Mouse (Mus musculus) G1E-ER4 (cell line): ENCODE results near the gene Hoxd8. TPM values are rescaled to one million over a fixed set of nuclear protein-coding genes. Genes with fewer than 3 reads are reported as not detected.

Experiments used
- GATA1 ChIP-seq: IDR thresholded peaks from one replicate; pipeline ENCODE4 v1.8.0; 2012; ENCODE audit warnings: low read length, inconsistent platforms
- polyA plus RNA-seq: library from polyadenylated mRNA; stranded (reverse); fragments of >175 nt; gene quantifications from 2 replicates; pipeline ENCODE4 v1.2.3, GENCODE M21; 2012

The Hoxd8 gene
- polyA plus RNA-seq, 1 experiment: not detected

DNA sequence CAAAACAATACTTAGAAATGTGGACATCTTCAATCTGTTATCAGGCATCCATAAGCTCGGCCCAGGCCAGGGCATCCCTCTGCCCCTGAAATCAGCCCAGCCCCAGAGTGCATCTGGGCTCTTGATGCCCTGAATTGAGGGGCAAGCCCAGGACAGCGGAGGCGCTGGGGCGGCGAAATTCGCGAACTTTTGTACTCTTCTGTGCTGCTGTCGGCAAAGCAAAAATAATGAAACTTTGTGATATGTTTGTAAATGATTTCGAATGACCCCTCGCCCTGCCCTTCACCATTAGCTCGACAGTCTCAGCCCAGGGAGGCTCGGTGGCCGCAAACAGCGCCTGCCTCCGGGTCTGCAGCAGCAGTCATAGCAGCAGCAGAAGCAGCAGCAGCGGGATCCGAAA lies 20.8 kb downstream of the Hoxd8 start:
- no peak for TF ChIP-seq GATA1

DNA sequence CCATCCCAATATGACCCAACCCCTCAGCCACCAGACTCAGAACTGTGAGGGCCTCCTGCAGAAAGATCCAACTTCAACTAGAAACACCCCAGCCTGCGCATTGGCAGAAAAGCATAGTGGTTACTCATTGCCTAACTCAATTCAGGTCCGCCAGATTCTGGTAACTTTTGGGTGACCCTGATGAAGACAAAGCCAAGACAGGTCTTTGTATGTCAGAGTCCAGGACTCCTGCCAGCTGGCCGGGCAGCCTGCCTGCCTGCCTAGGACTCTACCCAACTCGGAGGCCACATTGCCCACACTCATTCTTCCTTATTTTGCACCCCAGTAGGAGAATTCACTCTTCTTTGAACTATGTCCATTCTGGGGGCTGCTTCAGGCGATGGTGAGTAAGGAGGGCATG lies 22.1 kb downstream of the Hoxd8 start, which contains the start of gene Gm28230:
TSS of gene Gm28230 (plus strand) at position 178 of the 400 bp plus-strand sequence.
- TF ChIP-seq GATA1: no peak

DNA sequence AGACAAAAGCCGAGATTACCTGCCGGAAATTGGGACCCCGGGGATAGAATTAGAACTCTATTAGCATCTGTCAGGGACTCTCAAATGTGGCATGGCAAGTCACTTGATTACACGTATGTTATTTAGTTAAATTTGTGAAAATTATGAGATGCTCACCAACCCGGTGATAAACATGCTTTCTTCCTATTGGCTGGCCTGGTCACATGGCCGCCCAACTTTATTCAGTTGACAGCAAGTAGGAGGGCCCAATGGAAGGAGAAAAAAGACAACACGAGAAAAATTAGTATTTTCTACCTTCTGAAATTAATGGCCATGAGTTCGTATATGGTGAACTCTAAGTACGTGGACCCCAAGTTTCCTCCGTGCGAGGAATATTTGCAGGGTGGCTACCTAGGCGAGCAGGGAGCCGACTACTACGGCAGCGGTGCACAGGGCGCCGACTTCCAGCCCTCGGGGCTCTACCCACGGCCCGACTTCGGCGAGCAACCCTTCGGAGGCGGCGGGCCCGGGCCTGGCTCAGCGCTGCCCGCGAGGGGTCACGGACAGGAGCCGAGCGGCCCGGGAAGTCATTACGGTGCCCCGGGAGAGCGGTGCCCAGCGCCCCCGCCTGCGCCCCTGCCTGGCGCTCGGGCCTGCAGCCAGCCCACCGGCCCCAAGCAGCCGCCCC lies 22.7 kb downstream of the Hoxd8 start:
- no peak for TF ChIP-seq GATA1

DNA sequence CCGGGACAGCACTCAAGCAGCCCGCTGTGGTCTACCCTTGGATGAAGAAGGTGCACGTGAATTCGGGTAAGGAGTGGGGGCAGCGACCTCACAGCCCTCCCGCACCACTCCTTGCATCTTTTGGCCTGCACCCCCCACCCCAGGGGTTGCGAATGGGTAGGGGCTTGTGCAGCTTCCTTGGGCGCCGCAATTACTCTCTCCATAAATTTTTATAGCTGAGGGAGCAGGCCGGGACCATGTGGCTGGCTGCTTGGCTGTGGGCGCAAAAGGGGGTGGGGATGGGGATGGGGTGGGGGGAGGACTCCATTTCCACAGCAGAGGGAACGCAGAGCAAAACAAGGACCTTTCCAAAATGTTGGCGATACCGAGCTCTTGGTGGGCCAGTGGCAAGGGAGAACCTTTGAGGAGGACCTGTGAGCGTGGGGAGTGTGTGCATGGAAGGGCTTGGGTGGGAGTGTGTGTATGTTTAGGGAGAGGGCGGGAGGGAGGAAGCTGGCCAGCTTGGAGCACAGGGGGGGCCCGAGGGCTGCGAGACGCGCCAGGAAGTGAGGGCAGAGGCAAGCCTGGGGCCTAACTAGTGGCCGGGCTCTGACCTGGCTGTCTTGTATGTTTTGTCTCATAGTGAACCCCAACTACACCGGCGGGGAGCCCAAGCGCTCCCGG lies 23.4 kb downstream of the Hoxd8 start:
- no peak for TF ChIP-seq GATA1

DNA sequence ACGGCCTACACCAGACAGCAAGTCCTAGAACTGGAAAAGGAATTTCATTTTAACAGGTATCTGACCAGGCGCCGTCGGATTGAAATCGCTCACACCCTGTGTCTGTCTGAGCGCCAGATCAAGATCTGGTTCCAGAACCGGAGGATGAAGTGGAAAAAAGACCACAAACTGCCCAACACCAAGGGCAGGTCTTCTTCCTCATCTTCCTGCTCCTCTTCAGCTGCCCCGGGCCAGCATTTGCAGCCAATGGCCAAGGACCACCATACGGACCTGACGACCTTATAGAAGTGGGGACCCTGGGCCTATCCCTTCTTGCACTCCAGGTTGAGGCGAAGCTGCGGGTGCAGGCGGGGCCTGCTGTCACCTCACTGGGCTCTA lies 23.9 kb downstream of the Hoxd8 start:
- TF ChIP-seq GATA1: no peak

DNA sequence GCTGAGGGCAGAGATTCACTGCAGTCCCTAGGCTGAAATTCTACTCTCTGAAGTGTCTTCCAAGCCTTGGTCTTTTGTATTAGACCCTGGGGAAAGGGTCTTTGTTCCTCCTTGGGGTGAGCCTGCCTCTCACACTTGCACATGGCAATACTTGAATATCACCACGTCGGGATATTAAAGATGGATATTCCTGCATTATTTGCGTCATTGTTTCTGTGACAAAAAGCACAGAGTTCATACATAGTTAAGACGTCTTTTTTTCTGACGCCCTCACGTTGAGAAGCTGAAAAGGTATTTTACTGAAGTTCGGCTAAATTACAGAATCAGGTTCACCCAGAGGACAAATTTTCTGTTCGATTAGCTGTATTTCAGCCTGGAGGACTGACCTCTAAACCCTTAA lies 25.9 kb downstream of the Hoxd8 start:
- TF ChIP-seq GATA1: no peak

DNA sequence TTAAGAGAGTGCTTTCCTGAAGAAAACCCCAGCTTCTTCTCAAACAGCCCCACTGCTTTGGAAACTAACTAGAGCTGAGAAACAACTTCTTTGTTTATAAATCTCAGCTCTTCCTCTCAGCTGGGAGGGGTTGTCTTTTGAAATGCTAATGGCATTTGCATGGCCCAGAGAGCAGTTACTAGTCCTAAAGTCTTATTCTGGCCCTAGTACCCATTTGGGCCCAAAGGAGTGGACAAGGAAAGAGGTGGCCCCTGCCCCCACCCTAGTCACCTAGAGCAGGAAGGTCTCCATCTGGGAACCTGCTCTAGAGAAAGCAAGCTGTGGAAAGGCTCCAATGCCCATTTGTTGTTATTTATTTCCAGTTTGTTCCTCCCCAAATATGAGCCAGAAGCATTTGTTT lies 26.6 kb downstream of the Hoxd8 start:
- no peak for TF ChIP-seq GATA1

DNA sequence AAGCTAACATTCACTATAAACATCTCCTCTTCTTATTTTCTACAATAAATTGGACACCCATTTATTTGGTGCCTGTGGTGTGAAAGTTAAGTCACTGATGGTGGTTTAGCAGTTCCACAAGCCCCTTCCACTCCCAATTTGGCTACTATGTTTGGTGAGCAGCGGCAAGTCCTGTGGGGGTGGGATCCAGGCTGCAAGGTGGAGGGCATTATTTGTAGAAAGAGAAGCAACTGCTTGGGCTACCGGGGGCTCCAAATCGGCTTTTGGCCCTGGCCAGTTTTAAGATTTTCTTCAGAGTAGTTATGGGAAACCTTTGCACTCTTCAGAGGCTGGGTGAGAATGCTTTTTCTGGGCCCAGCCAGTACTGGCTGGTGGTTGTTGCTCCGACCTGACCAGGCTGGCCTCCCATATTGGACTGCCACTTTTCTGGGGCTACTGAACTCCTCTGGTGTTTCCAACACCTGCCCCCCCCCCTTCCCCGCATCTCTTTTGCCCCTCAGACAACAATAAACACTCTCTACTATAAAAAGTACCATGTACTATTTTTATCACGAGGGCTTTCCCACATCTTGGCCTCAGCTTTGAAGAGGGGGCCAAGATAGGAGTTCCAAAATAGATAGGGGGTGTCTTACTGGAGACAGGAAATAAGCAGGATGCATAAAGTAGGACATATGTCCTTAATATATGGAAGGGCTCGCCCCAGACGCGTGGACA lies 27.5 kb downstream of the Hoxd8 start:
- TF ChIP-seq GATA1: no peak

DNA sequence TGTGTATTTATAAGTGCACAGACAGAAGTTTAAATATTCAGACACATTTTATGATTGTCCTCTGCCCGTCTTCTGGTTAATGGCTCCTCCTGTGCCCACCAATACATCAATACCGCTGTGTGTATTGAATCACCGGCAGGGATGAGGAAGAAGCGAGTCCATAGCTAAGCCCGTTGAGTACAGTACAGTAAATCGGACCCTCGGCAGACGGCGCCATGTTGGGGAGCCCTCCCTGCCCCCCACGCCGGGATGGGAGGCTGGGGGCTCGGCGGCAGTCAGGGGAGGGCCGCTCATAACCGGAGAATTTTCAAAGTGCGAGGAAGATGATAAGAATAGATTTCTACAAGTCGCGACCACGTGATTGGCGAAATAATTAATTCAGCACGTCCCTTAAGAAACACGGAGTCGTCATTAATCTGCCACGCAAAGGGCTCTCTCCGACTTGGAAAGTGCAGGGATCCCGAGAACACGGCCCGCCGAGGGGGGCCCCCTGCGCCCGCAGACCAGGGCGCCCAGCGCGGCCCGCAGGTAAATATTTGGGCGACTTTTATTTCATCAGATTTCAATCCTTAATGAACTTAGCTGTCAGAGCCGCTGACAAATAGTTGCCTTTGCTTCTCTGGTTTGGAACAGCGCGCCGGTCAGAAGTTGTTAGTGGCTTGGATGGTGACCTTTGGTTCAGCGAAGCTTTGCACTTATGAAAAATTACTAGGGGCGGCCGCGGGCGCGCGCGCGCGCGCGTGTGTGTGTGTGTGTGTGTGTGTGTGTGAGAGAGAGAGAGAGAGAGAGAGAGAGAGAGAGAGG lies 28.3 kb downstream of the Hoxd8 start:
- no peak for TF ChIP-seq GATA1

DNA sequence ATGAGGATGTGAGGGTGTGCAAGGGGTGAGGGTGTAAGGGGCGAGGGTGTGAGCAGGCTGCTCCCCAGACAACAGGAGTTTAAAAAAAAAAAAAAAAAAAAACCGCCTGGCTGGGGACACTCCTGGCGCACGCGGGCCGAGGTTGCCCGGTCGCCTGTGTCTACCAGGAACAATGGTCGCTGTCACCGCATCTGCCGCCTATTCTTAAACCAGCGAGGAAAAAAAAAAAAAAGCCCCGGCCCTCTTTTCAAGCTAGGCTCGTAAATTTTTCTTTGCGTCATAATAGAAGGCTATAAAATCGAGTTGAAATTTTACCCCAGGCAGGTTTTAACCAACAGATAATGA lies 28.9 kb downstream of the Hoxd8 start:
- no peak for TF ChIP-seq GATA1

DNA sequence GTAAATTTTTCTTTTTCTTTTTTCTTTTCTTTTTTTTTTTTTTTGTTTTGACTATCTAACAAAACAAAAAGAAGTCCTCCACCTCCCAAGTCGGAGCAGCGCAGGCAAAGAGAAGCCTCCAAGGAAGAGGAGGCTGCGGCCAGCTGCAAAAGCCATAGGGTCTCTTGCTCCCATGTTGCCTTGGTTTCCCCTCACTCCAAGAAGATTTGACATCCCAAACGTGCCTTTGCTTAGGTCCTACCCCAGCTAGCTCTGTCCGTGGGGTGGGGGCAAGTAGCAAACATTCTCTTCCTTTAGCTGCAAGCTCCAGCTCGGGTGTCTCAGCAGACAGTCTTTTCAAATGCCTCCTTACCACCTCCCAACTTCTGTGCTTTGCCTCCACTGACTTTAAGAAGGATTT lies 29.4 kb downstream of the Hoxd8 start:
- no peak for TF ChIP-seq GATA1

DNA sequence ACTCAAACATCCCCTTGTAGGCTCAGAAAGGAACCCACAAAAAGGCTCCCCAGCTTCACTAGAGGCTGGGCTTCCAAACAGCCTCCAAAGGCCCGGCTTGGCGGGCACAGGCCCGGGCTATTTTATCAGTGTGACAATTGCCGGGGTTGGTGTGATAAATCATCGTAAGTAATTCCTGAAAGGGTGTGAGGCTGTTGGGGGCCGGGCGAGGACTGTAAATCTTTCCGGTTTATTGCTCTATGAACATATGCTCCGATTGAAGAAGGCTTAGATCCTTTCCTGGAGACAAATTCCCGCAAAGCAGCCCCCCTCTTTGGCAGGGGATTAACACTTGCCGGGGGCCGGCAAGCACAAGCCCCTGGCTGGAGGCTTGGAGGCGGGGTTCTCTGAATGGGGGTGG lies 30.0 kb downstream of the Hoxd8 start:
- no peak for TF ChIP-seq GATA1

DNA sequence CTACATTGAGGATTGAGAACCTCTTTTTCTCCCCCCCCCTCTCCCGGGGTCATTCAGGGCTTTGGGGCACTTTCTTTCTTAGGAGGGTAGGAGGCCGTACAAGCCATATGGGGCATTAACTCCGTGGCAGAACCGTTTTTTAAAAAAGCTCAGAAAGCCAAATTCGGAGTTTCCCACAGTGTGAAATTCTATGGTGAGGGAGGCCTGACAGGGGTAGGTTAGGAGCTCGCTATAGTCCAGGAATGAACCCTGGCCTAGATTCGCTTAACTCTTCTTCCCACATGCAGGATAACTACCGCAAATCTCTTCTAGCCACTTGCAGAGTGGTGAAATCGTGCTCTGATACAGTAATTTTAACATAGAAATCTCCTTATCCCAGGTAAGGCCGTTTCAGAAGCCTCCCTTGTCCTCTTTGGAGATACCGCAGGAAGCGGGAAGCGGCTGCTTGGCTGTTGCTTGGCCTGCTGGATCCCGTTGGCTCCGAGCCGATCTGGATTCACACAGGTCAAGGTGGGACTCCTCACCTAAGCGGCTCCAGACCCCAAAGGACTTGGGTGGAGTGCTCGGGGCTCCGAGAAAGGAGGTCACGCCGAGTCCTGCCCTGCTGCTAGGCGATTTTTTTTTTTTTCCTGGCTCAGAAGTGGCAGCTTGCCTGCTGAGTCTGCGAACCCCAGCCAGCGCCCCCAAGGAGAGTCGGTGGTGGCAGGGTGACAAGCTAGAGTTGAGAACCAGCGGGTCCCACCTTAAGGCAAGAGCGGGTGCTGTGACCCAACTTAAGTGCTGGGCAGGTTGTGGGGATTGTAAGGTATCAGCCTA lies 30.8 kb downstream of the Hoxd8 start:
- TF ChIP-seq GATA1: no peak

DNA sequence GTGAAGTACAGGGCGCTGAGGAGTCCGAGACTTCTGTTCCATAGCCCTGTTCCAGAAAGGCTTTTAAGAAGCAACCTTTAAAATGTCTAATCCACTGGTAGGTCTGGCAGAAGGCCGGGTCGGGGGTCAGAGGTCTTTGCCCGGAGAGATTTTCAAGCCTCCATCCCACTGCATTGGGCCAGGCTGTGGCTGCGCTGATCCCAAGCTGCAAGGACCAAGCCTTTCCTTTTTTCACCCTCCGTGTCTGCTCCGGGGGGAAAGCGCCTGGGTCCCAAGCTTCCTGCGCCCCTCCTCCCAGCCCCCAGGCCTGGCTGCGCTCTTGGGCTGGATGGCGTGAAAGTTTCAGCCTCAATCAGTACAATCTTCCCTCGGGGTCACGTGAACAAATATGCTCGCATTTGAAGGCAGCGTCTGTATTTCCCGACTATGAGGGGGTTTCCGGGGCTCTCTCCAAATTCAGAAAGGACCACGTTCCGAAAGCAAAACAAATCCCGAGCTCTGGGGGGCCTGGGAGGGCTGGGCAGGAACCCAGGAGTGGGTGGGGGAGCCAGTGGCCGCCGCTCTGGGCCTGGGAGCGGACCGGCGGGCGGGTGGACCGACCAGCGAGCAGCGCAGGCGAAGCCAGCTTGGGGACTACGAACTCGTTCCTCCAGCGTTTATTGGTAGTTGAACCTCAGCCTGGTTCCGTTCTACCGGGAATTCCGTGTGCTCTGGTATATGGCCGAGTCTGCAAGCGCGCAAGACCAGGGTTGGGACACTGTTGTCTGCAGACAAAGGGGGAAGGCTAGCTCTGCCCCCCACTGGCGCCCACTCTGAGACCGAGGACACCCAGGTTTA lies 31.7 kb downstream of the Hoxd8 start:
- TF ChIP-seq GATA1: no peak
